11 mouse cellular contexts compared by ENCODE assay signal in genomic region chr2:30912291-30912773, GRCm38 (mm10). TPM values are rescaled to one million over a fixed set of nuclear protein-coding genes. Genes with fewer than 3 reads are reported as not detected.
DNase-seq lines count a peak whose midpoint lies in the region; ATAC-seq and TF ChIP-seq lines count a peak whose summit lies in the region.
"Had no signal": no experiment of that assay in that cellular context is flagged by ENCODE, and none has a peak within 500 bp of the region (broad histone marks: within the 10 kb centered on the region; RNA-seq: fewer than 3 reads in every experiment).

No protein-coding gene starts in this region.

- no peaks in the 10 kb centered on the region for H3K9me3 ChIP-seq in embryonic facial prominence, embryonic 12.5 days
- H3K9me3 ChIP-seq in heart, postnatal 0 days (replicated peaks; ENCODE audit: control insufficient read depth, low read length): no peaks in the 10 kb centered on the region
- no peaks in the 10 kb centered on the region for H3K9me3 ChIP-seq in lung, embryonic 15.5 days
- H3K9me3 ChIP-seq: hindbrain, embryonic 15.5 days; liver, embryonic 13.5 days had no signal

- no peak overlapping the region for H3K4me2 ChIP-seq in embryonic facial prominence, embryonic 12.5 days (replicated peaks)
- no peak overlapping the region for H3K4me2 ChIP-seq in heart, postnatal 0 days (ENCODE audit: low read depth, low read length)
- H3K4me2 ChIP-seq in lung, embryonic 15.5 days: no peak overlapping the region
- H3K4me2 ChIP-seq: hindbrain, embryonic 15.5 days; liver, embryonic 13.5 days had no signal

- H3K4me3 ChIP-seq in embryonic facial prominence, embryonic 12.5 days: no peak overlapping the region
- H3K4me3 ChIP-seq in heart, postnatal 0 days (ENCODE audit: low read depth, low read length): no peak overlapping the region
- H3K4me3 ChIP-seq in lung, embryonic 15.5 days: no peak overlapping the region
- H3K4me3 ChIP-seq: hindbrain, embryonic 15.5 days; liver, embryonic 13.5 days had no signal

- H3K9ac ChIP-seq in embryonic facial prominence, embryonic 12.5 days: no peak overlapping the region
- H3K9ac ChIP-seq in heart, postnatal 0 days (replicated peaks; ENCODE audit: low read depth, low read length): 0 out of 2 replicates have a peak overlapping the region, but pooled peaks have one; percentile 8
- H3K9ac ChIP-seq in lung, embryonic 15.5 days: no peak overlapping the region
- H3K9ac ChIP-seq: hindbrain, embryonic 15.5 days; liver, embryonic 13.5 days had no signal

- H3K27me3 ChIP-seq in Patski: no peaks in the 10 kb centered on the region
- H3K27me3 ChIP-seq in embryonic facial prominence, embryonic 12.5 days: no peaks in the 10 kb centered on the region
- no peaks in the 10 kb centered on the region for H3K27me3 ChIP-seq in heart, postnatal 0 days (ENCODE audit: control insufficient read depth, insufficient read depth, low read length)
- H3K27me3 ChIP-seq in lung, embryonic 15.5 days: no peaks in the 10 kb centered on the region
- H3K27me3 ChIP-seq: hindbrain, embryonic 15.5 days had no signal

- ATAC-seq in Patski: peak; percentile 31
- ATAC-seq in embryonic facial prominence, embryonic 12.5 days (ENCODE audit: insufficient number of reproducible peaks, insufficient read depth, low FRiP score, low TSS enrichment): no peak
- peak; percentile 66 for ATAC-seq in heart, postnatal 0 days (ENCODE audit: insufficient read depth, low read depth)
- peak; percentile 72 for ATAC-seq in lung, embryonic 15.5 days (ENCODE audit: borderline replicate concordance, extremely low read depth, low FRiP score, low TSS enrichment)
- no peak for ATAC-seq in erythroid progenitor cell, adult 5-6 weeks (replicated peaks; ENCODE audit: low FRiP score, poor library complexity, severe bottlenecking)
- no peak for ATAC-seq in erythroblast, adult 5-6 weeks (replicated peaks; ENCODE audit: low FRiP score, poor library complexity, severe bottlenecking)

- no peaks in the 10 kb centered on the region for H3K36me3 ChIP-seq in embryonic facial prominence, embryonic 12.5 days
- no peaks in the 10 kb centered on the region for H3K36me3 ChIP-seq in heart, postnatal 0 days (replicated peaks; ENCODE audit: control insufficient read depth, insufficient read depth, low read length)
- no peaks in the 10 kb centered on the region for H3K36me3 ChIP-seq in lung, embryonic 15.5 days
- H3K36me3 ChIP-seq: hindbrain, embryonic 15.5 days; liver, embryonic 13.5 days had no signal

- peak overlapping the region; percentile 12; the same call in 1 of the 2 replicates for H3K27ac ChIP-seq in embryonic facial prominence, embryonic 12.5 days
- H3K27ac ChIP-seq in heart, postnatal 0 days (ENCODE audit: low read depth): peak overlapping the region; percentile 50
- peak overlapping the region; percentile 65 for H3K27ac ChIP-seq in lung, embryonic 15.5 days
- H3K27ac ChIP-seq: hindbrain, embryonic 15.5 days; liver, embryonic 13.5 days had no signal

- peaks cover 11% of the 10 kb centered on the region; the same call in 1 of the 2 replicates for H3K4me1 ChIP-seq in embryonic facial prominence, embryonic 12.5 days
- peaks cover 11% of the 10 kb centered on the region for H3K4me1 ChIP-seq in heart, postnatal 0 days (ENCODE audit: control insufficient read depth, insufficient read depth)
- H3K4me1 ChIP-seq in lung, embryonic 15.5 days: peaks cover 15% of the 10 kb centered on the region
- H3K4me1 ChIP-seq: liver, embryonic 13.5 days had no signal

- CTCF ChIA-PET in Patski (lab: Charles Lee): interaction anchor here (0.7 to 1.7 kb wide), 6 partner anchors 8 to 241 kb away, joined by 3 to 5 read pairs (median 4); no protein-coding TSS in a partner anchor

- WGBS in embryonic facial prominence, embryonic 12.5 days: 38% methylated on average over 4 of the region's 4 CpGs
- 22% methylated on average over 4 of the region's 4 CpGs for WGBS in heart, postnatal 0 days
- WGBS in lung, embryonic 15.5 days: 19% methylated on average over 4 of the region's 4 CpGs

- no peak for DNase-seq in Patski (ENCODE audit: low read depth, low spot score)
- peak; percentile 61 for DNase-seq in heart, postnatal 0 days (ENCODE audit: low spot score)
- no peak for DNase-seq in embryo, embryonic 10 days (ENCODE audit: low spot score)
- DNase-seq in cerebellum, adult 11-12 months: no peak
- DNase-seq: liver, embryonic 13.5 days had no signal

- POLR2A ChIA-PET in Patski (lab: Charles Lee): interaction anchor here (1.2 to 1.4 kb wide), 3 partner anchors 11 to 16 kb away, joined by 3 to 4 read pairs (median 3); no protein-coding TSS in a partner anchor

- no peak for TF ChIP-seq EP300 in heart, postnatal 0 days (IDR thresholded peaks at IDR 0.05; ENCODE audit: low read depth)

- in situ Hi-C loops in Patski (cut with MboI; ENCODE audit: low pct_unique_long_range_greater_than_20kb): no loop called here

- TF ChIP-seq CTCF in Patski (IDR thresholded peaks at IDR 0.05): no peak
- no peak for TF ChIP-seq CTCF in heart, postnatal 0 days (IDR thresholded peaks at IDR 0.05; ENCODE audit: low read depth)

RNA-seq across cellular contexts. Expression of gene Ptges, which starts 17.3 kb away (rescaled TPM):
- 0.44 TPM for polyA plus RNA-seq in Patski (2021)
- 11.6 and 12.0 TPM in 2 replicates for polyA plus RNA-seq in embryonic facial prominence, embryonic 12.5 days (2016; fragmentation: Nextera tagmentation; extraction: Ambion mirVana)
- 1.1 and 1.5 TPM in 2 replicates for total RNA-seq in heart, postnatal 0 days (2014; rRNA removed; ENCODE audit: low replicate concordance)
- polyA plus RNA-seq in heart, postnatal 0 days (2015; fragmentation: Nextera tagmentation; extraction: Ambion mirVana): 1.2 and 1.4 TPM in 2 replicates
- polyA plus RNA-seq in lung, embryonic 15.5 days (2015; fragmentation: Nextera tagmentation; extraction: Ambion mirVana): 19.3 and 24.1 TPM in 2 replicates
- total RNA-seq in erythroid progenitor cell, adult 5-6 weeks (2015; ENCODE audit: low replicate concordance): not detected in 2 replicates
- 0.77 and 12.5 TPM in 2 replicates for total RNA-seq in erythroid progenitor cell, adult 5-6 weeks (2017; ENCODE audit: low replicate concordance)
- 0.38 and 2.1 TPM in 2 replicates for total RNA-seq in erythroblast, adult 5-6 weeks (2015; ENCODE audit: low replicate concordance)
- 0.42 and 2.3 TPM in 2 replicates for total RNA-seq in erythroblast, adult 5-6 weeks (2017; ENCODE audit: low replicate concordance)
- total RNA-seq: common myeloid progenitor, adult 5-6 weeks had no signal

RNA-seq across cellular contexts. Expression of gene Tor1b, which starts 40.4 kb away (rescaled TPM):
- polyA plus RNA-seq in Patski (2021): 65.8 TPM
- polyA plus RNA-seq in embryonic facial prominence, embryonic 12.5 days (2016; fragmentation: Nextera tagmentation; extraction: Ambion mirVana): 31.5 and 31.9 TPM in 2 replicates
- total RNA-seq in heart, postnatal 0 days (2014; rRNA removed; ENCODE audit: low replicate concordance): 39.8 and 45.4 TPM in 2 replicates
- polyA plus RNA-seq in heart, postnatal 0 days (2015; fragmentation: Nextera tagmentation; extraction: Ambion mirVana): 19.0 and 20.4 TPM in 2 replicates
- polyA plus RNA-seq in lung, embryonic 15.5 days (2015; fragmentation: Nextera tagmentation; extraction: Ambion mirVana): 38.6 and 38.7 TPM in 2 replicates
- total RNA-seq in erythroid progenitor cell, adult 5-6 weeks (2015; ENCODE audit: low replicate concordance): 18.0 TPM in 2 replicates
- total RNA-seq in erythroid progenitor cell, adult 5-6 weeks (2017; ENCODE audit: low replicate concordance): 17.2 and 25.7 TPM in 2 replicates
- total RNA-seq in erythroblast, adult 5-6 weeks (2015; ENCODE audit: low replicate concordance): 6.5 and 7.1 TPM in 2 replicates
- total RNA-seq in erythroblast, adult 5-6 weeks (2017; ENCODE audit: low replicate concordance): 10.8 and 12.7 TPM in 2 replicates

RNA-seq across cellular contexts. Expression of gene Tor1a, which starts 55.4 kb away (rescaled TPM):
- polyA plus RNA-seq in Patski (2021): 53.1 TPM
- polyA plus RNA-seq in embryonic facial prominence, embryonic 12.5 days (2016; fragmentation: Nextera tagmentation; extraction: Ambion mirVana): 82.8 and 83.2 TPM in 2 replicates
- total RNA-seq in heart, postnatal 0 days (2014; rRNA removed; ENCODE audit: low replicate concordance): 27.1 and 43.9 TPM in 2 replicates
- 32.7 and 35.0 TPM in 2 replicates for polyA plus RNA-seq in heart, postnatal 0 days (2015; fragmentation: Nextera tagmentation; extraction: Ambion mirVana)
- 79.3 and 79.4 TPM in 2 replicates for polyA plus RNA-seq in lung, embryonic 15.5 days (2015; fragmentation: Nextera tagmentation; extraction: Ambion mirVana)
- 15.9 and 24.7 TPM in 2 replicates for total RNA-seq in erythroid progenitor cell, adult 5-6 weeks (2015; ENCODE audit: low replicate concordance)
- total RNA-seq in erythroid progenitor cell, adult 5-6 weeks (2017; ENCODE audit: low replicate concordance): 42.1 and 45.1 TPM in 2 replicates
- 13.6 and 14.4 TPM in 2 replicates for total RNA-seq in erythroblast, adult 5-6 weeks (2015; ENCODE audit: low replicate concordance)
- total RNA-seq in erythroblast, adult 5-6 weeks (2017; ENCODE audit: low replicate concordance): 15.8 and 45.9 TPM in 2 replicates

Comparison
In these comparisons a context has a peak if more than half of its experiments do, and no peak if none do; other contexts are left out.
1. ATAC-seq: peak in Patski (single experiment), heart, postnatal 0 days (single experiment) and lung, embryonic 15.5 days (single experiment); none in embryonic facial prominence, embryonic 12.5 days (single experiment), erythroid progenitor cell, adult 5-6 weeks (single experiment) and erythroblast, adult 5-6 weeks (single experiment).
2. H3K27ac ChIP-seq: peak in every context shown above with its lines; median percentile 65 in lung, embryonic 15.5 days; 50 in heart, postnatal 0 days; 12 in embryonic facial prominence, embryonic 12.5 days.